Mouse (Mus musculus): Measurements from ENCODE around the gene Sptb. TPM values are rescaled to one million over a fixed set of nuclear protein-coding genes. Genes with fewer than 3 reads are reported as not detected.

The Sptb gene
- polyA plus RNA-seq, 1 experiment from 2014 or later: 2.4 TPM

GRCm38 (mm10) chr12:76596292-76597023, 113.9 kb downstream of the Sptb start:
- ATAC-seq (replicated peaks; ENCODE audit: insufficient number of reproducible peaks, low FRiP score, low TSS enrichment, low read depth) (peak; percentile 61), DNase-seq (ENCODE audit: low spot score) (peak; percentile 81)
- H3K4me3 ChIP-seq (ENCODE audit: low read depth, low read length): no peak overlapping the region
- H3K9me3 ChIP-seq (replicated peaks; ENCODE audit: control insufficient read depth, low read length): no peaks in the 10 kb centered on the region
- H3K36me3 ChIP-seq (replicated peaks; ENCODE audit: control insufficient read depth, insufficient read depth, low read depth, low read length): no peaks in the 10 kb centered on the region
- WGBS: 57% methylated on average over 15 of the region's 15 CpGs
- H3K27ac ChIP-seq (replicated peaks; ENCODE audit: low read depth, low read length): no peak overlapping the region
- H3K4me2 ChIP-seq (ENCODE audit: low read depth, low read length): no peak overlapping the region
- H3K9ac ChIP-seq (replicated peaks; ENCODE audit: low read length): no peak overlapping the region
- no peaks in the 10 kb centered on the region for H3K27me3 ChIP-seq (ENCODE audit: control insufficient read depth, insufficient read depth, low read length)
- no peaks in the 10 kb centered on the region for H3K4me1 ChIP-seq (ENCODE audit: control insufficient read depth, insufficient read depth, low read length)

- H3K9me3 ChIP-seq (replicated peaks; ENCODE audit: control insufficient read depth, low read length): no peaks in the 10 kb centered on the region
- H3K9ac ChIP-seq (replicated peaks; ENCODE audit: low read length): no peak overlapping the region
- H3K4me1 ChIP-seq (ENCODE audit: control insufficient read depth, insufficient read depth, low read length): no peaks in the 10 kb centered on the region
- no peak overlapping the region for H3K4me2 ChIP-seq (ENCODE audit: low read depth, low read length)
- ATAC-seq (replicated peaks; ENCODE audit: insufficient number of reproducible peaks, low FRiP score, low TSS enrichment, low read depth) (no peak), DNase-seq (ENCODE audit: low spot score) (no peak)
- no peaks in the 10 kb centered on the region for H3K27me3 ChIP-seq (ENCODE audit: control insufficient read depth, insufficient read depth, low read length)
- H3K27ac ChIP-seq (replicated peaks; ENCODE audit: low read depth, low read length): no peak overlapping the region
- no peaks in the 10 kb centered on the region for H3K36me3 ChIP-seq (replicated peaks; ENCODE audit: control insufficient read depth, insufficient read depth, low read depth, low read length)
- WGBS: 81% methylated on average over 2 of the region's 2 CpGs
- no peak overlapping the region for H3K4me3 ChIP-seq (ENCODE audit: low read depth, low read length)
These were observed 114.5 kb downstream of the Sptb start for GRCm38 (mm10) chr12:76595830-76596229.

- ATAC-seq (replicated peaks; ENCODE audit: insufficient number of reproducible peaks, low FRiP score, low TSS enrichment, low read depth): no peak
- Histone ChIP-seq H3K4me2 (ENCODE audit: low read depth, low read length) (no peak overlapping the region), H3K4me3 (ENCODE audit: low read depth, low read length) (no peak overlapping the region), H3K4me1 (ENCODE audit: control insufficient read depth, insufficient read depth, low read length) (no peaks in the 10 kb centered on the region), H3K9me3 (replicated peaks; ENCODE audit: control insufficient read depth, low read length) (no peaks in the 10 kb centered on the region), H3K36me3 (replicated peaks; ENCODE audit: control insufficient read depth, insufficient read depth, low read depth, low read length) (no peaks in the 10 kb centered on the region), H3K27ac (replicated peaks; ENCODE audit: low read depth, low read length) (no peak overlapping the region), H3K27me3 (ENCODE audit: control insufficient read depth, insufficient read depth, low read length) (no peaks in the 10 kb centered on the region), H3K9ac (replicated peaks; ENCODE audit: low read length) (no peak overlapping the region)
- no peak for DNase-seq (ENCODE audit: low spot score)
- WGBS: 42% methylated on average over 3 of the region's 3 CpGs
These were observed 115.8 kb downstream of the Sptb start for GRCm38 (mm10) chr12:76594556-76594955.

- 21% methylated on average over 7 of the region's 7 CpGs for WGBS
- no peak for DNase-seq (ENCODE audit: low spot score)
- no peaks in the 10 kb centered on the region for H3K9me3 ChIP-seq (replicated peaks; ENCODE audit: control insufficient read depth, low read length)
- no peak overlapping the region for H3K4me2 ChIP-seq (ENCODE audit: low read depth, low read length)
- no peak overlapping the region for H3K27ac ChIP-seq (replicated peaks; ENCODE audit: low read depth, low read length)
- no peak overlapping the region for H3K9ac ChIP-seq (replicated peaks; ENCODE audit: low read length)
- no peak for ATAC-seq (replicated peaks; ENCODE audit: insufficient number of reproducible peaks, low FRiP score, low TSS enrichment, low read depth)
- no peak overlapping the region for H3K4me3 ChIP-seq (ENCODE audit: low read depth, low read length)
- H3K4me1 ChIP-seq (ENCODE audit: control insufficient read depth, insufficient read depth, low read length): no peaks in the 10 kb centered on the region
- H3K36me3 ChIP-seq (replicated peaks; ENCODE audit: control insufficient read depth, insufficient read depth, low read depth, low read length): no peaks in the 10 kb centered on the region
- H3K27me3 ChIP-seq (ENCODE audit: control insufficient read depth, insufficient read depth, low read length): no peaks in the 10 kb centered on the region
These were observed 116.5 kb downstream of the Sptb start for GRCm38 (mm10) chr12:76593839-76594322.

- H3K4me3 ChIP-seq (ENCODE audit: low read depth, low read length): no peak overlapping the region
- no peak overlapping the region for H3K27ac ChIP-seq (replicated peaks; ENCODE audit: low read depth, low read length)
- H3K4me2 ChIP-seq (ENCODE audit: low read depth, low read length): no peak overlapping the region
- 82% methylated on average over 6 of the region's 6 CpGs for WGBS
- ATAC-seq (replicated peaks; ENCODE audit: insufficient number of reproducible peaks, low FRiP score, low TSS enrichment, low read depth) (no peak), DNase-seq (ENCODE audit: low spot score) (no peak)
- no peaks in the 10 kb centered on the region for H3K9me3 ChIP-seq (replicated peaks; ENCODE audit: control insufficient read depth, low read length)
- H3K9ac ChIP-seq (replicated peaks; ENCODE audit: low read length): no peak overlapping the region
- H3K27me3 ChIP-seq (ENCODE audit: control insufficient read depth, insufficient read depth, low read length): no peaks in the 10 kb centered on the region
- H3K36me3 ChIP-seq (replicated peaks; ENCODE audit: control insufficient read depth, insufficient read depth, low read depth, low read length): no peaks in the 10 kb centered on the region
- no peaks in the 10 kb centered on the region for H3K4me1 ChIP-seq (ENCODE audit: control insufficient read depth, insufficient read depth, low read length)
These were observed 117.1 kb downstream of the Sptb start for GRCm38 (mm10) chr12:76593254-76593653.

GRCm38 (mm10) chr12:76592213-76592612, 118.1 kb downstream of the Sptb start:
- Histone ChIP-seq H3K27ac (replicated peaks; ENCODE audit: low read depth, low read length) (no peak overlapping the region), H3K9ac (replicated peaks; ENCODE audit: low read length) (no peak overlapping the region), H3K27me3 (ENCODE audit: control insufficient read depth, insufficient read depth, low read length) (no peaks in the 10 kb centered on the region), H3K4me1 (ENCODE audit: control insufficient read depth, insufficient read depth, low read length) (no peaks in the 10 kb centered on the region), H3K4me3 (ENCODE audit: low read depth, low read length) (no peak overlapping the region), H3K36me3 (replicated peaks; ENCODE audit: control insufficient read depth, insufficient read depth, low read depth, low read length) (no peaks in the 10 kb centered on the region), H3K9me3 (replicated peaks; ENCODE audit: control insufficient read depth, low read length) (no peaks in the 10 kb centered on the region), H3K4me2 (ENCODE audit: low read depth, low read length) (no peak overlapping the region)
- WGBS: 46% methylated on average over 1 of the region's 1 CpGs
- peak; percentile 82 for DNase-seq (ENCODE audit: low spot score)
- ATAC-seq (replicated peaks; ENCODE audit: insufficient number of reproducible peaks, low FRiP score, low TSS enrichment, low read depth): no peak

- ATAC-seq (replicated peaks; ENCODE audit: insufficient number of reproducible peaks, low FRiP score, low TSS enrichment, low read depth): no peak
- Histone ChIP-seq H3K4me2 (ENCODE audit: low read depth, low read length) (no peak overlapping the region), H3K36me3 (replicated peaks; ENCODE audit: control insufficient read depth, insufficient read depth, low read depth, low read length) (no peaks in the 10 kb centered on the region), H3K4me3 (ENCODE audit: low read depth, low read length) (no peak overlapping the region), H3K27ac (replicated peaks; ENCODE audit: low read depth, low read length) (no peak overlapping the region), H3K9me3 (replicated peaks; ENCODE audit: control insufficient read depth, low read length) (no peaks in the 10 kb centered on the region), H3K9ac (replicated peaks; ENCODE audit: low read length) (no peak overlapping the region), H3K4me1 (ENCODE audit: control insufficient read depth, insufficient read depth, low read length) (no peaks in the 10 kb centered on the region), H3K27me3 (ENCODE audit: control insufficient read depth, insufficient read depth, low read length) (no peaks in the 10 kb centered on the region)
- no peak for DNase-seq (ENCODE audit: low spot score)
- 76% methylated on average over 3 of the region's 3 CpGs for WGBS
These were observed 119.3 kb downstream of the Sptb start for GRCm38 (mm10) chr12:76591037-76591436.

- Histone ChIP-seq H3K27ac (replicated peaks; ENCODE audit: low read depth, low read length) (no peak overlapping the region), H3K4me2 (ENCODE audit: low read depth, low read length) (no peak overlapping the region), H3K4me1 (ENCODE audit: control insufficient read depth, insufficient read depth, low read length) (no peaks in the 10 kb centered on the region), H3K27me3 (ENCODE audit: control insufficient read depth, insufficient read depth, low read length) (no peaks in the 10 kb centered on the region), H3K9ac (replicated peaks; ENCODE audit: low read length) (no peak overlapping the region), H3K9me3 (replicated peaks; ENCODE audit: control insufficient read depth, low read length) (no peaks in the 10 kb centered on the region), H3K36me3 (replicated peaks; ENCODE audit: control insufficient read depth, insufficient read depth, low read depth, low read length) (no peaks in the 10 kb centered on the region), H3K4me3 (ENCODE audit: low read depth, low read length) (no peak overlapping the region)
- DNase-seq (ENCODE audit: low spot score) (no peak), ATAC-seq (replicated peaks; ENCODE audit: insufficient number of reproducible peaks, low FRiP score, low TSS enrichment, low read depth) (no peak)
- 66% methylated on average over 6 of the region's 6 CpGs for WGBS
These were observed 120.8 kb downstream of the Sptb start for GRCm38 (mm10) chr12:76589531-76589930.

Measured in embryonic facial prominence, embryonic 11.5 days (tissue).